Mouse (Mus musculus) kidney, postnatal 25 days (tissue): ENCODE results near the gene Elovl7.
A peak's percentile ranks its signal among the peaks of the same experiment; 100 is the strongest.

ENCODE experiments used
- DNase-seq, 2 experiments: peaks; one replicate each; pipeline ENCODE4 v3.0.0; 2021; ENCODE audit warnings: mixed read lengths in 2 of 2

The Elovl7 gene

GRCm38 (mm10) chr13:108214081-108214484 lies at the start of gene Elovl7:
TSS of gene Elovl7 (plus strand) at chr13:108214404.
- DNase-seq: peak; percentile 87 to 97

DNA sequence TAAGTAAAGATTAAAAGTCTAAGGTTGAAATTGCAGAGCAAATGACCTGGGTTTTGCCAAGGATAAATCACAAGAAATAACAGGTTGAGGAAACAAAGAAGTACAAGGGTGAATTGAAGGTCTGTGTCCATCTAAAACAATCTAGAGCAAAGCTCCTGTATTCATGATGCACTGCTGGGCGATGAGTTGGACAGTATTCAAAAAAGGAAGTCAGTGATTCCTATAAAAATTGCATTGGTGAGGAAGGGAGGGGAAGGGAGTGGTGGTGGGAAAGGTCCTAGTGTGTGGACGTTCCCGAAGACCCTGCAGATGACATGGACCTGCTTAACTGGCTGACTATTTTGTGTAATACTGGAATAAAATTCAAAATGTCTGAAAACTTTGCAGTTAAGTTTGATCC lies 49.6 kb upstream of the Elovl7 start:
- no peak for DNase-seq

GRCm38 (mm10) chr13:108170002-108170401 lies 44.2 kb upstream of the Elovl7 start:
- no peak for DNase-seq

- DNase-seq: no peak
Measured at GRCm38 (mm10) chr13:108170511-108170910, 43.7 kb upstream of the Elovl7 start.

DNA sequence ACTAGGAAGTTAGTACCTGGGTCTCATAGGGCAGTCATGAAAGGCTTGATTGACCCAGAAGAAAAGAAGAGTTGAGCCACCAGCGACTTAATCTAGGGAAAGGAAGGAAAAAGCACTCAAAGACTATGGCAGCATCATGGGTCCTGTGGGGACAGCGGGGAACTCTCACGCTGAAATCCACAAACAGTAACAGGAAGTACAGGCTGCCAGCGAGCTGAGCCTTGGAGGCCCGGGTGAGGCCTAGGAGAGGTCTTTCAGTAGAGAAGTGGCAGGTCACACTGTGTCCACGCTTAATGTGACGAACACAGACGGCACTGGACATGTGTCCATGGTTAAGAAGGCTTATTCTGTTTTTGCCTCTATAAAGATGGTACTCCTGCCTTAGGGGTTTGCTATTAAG lies 34.6 kb upstream of the Elovl7 start:
- DNase-seq: no peak

DNA sequence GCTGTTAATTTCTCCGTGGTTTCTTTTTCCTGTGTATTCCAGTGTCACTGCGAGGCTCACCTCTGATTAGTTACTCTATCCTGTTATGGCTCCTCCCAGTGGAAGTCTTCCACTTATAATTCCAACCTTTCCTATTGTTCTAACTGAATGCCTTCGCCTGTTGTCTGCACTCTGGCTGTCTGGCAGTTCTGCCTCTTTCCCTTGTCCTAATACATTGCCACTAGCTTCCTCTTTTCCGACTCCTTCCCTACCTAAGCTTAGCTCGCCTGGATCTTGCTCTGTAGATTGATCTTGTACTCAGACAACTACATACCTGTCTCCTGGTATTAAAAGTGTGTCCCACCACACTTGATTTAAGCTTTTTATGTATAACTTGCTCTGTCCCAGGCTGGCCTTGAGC lies 33.4 kb upstream of the Elovl7 start:
- no peak for DNase-seq

DNA sequence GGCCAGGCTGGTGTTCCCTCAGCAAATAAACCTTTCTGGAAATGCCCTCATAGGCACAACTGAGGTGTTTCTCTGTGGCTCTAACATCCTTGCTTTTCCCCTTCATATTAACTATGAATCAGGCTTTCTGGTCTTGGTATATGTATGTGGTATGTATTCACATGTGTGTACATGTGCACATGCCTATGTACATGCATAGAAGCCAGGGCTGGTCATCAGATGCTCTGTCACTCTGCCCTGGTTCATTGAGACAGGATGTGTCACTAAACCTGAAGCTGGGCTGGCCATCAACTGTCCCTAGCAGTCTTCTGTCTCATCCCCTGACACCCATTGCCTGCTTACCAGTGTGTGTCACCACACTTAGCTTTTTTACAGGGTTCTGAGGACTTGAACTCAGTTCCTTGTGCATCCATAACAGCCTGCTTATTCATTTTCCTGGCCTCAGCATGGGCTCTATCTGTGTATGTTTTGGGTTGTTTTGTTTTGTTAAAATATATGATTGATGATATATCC lies 29.4 kb upstream of the Elovl7 start:
- no peak for DNase-seq

DNA sequence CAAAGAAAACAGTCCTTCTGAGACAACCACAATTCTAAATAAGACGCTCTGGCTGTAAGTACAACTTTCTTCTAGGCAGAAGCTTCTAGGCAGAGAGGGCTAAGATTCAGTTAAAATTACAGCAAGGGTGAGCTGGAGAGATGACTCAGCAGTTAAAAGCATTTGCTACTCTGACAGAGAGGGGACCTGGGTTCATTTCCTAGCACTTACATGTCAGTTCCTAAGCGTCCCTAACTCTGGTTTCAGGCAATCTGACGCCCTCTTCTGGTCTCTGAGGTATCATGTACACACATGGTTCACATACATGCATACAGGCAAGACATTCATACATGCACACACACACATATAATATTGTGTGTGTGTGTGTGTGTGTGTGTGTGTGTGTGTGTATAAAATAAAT lies 28.7 kb upstream of the Elovl7 start:
- no peak for DNase-seq

GRCm38 (mm10) chr13:108187994-108188393 lies 26.2 kb upstream of the Elovl7 start:
- peak in 1 of 2 experiments; percentile 42 for DNase-seq

DNA sequence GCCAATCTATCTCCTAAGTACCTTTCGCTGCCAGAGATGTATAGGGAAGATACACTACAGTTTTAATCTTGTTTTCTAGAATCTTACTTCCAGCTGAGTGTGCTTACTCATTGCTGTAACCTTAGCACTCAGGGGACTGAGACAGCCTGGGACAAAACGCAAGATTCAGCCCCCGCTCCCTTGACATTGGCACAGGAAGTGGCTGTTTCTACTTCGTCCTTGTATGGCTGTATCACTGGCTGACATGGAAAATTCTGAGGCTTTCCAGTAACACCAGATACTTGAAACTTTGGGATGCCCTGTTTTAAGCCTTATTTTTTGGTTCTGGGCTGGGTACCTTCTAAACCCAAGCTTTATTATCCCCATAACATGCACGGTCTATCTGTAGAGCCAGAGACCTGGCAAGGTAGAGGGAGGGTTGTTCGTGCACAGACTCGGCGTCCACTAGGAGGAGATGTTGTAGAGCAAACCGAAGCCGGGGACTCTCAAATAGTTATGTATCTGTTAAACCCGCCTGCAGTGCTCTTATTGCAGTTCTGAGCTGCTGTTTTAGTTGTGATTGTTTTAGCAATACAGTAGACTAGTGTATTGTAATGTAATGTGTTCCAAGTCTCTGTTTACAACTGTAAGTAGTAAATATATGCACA lies 23.0 kb upstream of the Elovl7 start:
- DNase-seq: peak; percentile 76 to 77

DNA sequence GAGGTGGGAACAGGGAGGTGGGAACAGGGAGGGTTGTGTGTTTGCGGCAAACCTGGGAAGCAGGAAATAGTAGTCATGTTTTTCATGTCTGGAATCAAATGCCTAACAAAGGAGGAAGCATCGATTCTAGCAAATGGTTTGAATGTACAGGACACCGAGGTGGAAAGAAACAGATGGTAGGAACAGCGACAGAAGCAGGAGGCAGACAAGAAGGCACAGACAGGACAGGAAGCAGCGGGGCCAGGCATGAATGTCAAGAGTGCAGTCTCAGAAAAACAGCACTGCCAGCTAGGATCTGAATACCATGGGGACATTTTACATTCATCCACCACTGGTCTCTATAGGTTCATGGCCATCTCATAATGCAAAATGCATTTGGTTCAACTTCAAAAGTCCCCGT lies 18.7 kb upstream of the Elovl7 start:
- no peak for DNase-seq

DNA sequence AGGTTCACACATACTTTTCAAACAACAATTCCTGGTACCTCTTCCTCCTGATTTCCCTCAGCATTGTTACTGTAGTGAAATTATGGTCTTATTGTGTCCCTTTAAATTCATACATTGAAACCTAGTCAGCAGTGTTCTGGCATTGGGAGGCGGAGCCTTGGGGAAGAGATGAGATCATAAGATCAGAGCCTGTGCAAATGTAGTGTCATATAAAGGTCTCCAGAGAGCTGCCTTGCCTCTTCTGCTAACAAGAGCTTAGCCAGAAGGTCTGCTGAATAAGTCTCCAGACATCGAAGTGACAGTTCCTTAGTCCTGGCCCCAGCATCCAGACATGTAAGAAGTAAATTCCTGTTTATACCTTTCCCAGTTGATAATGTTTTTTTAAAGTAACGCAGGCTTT lies 9.3 kb upstream of the Elovl7 start:
- DNase-seq: no peak

- no peak for DNase-seq
Measured at GRCm38 (mm10) chr13:108207447-108207846, 6.8 kb upstream of the Elovl7 start.

DNA sequence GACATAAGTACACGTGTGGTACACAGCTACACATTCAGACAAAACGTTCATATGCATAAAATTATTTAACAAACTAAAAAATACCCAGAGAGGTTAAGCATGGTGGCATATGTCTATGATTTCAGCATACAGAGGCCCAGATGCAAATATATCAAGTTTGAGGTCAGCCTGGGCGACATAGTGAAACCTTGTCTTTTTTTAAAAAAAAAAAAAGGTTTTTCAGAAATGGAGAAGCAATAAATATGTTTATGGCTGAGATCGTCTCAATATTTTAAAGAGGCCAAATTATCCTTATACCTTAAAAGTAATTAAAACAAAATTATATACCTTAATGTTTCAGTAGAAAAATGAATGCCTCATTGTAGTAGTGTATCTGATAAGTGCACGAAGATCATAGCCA lies 6.1 kb upstream of the Elovl7 start:
- DNase-seq: no peak

GRCm38 (mm10) chr13:108210960-108211359 lies 3.2 kb upstream of the Elovl7 start:
- no peak for DNase-seq

DNA sequence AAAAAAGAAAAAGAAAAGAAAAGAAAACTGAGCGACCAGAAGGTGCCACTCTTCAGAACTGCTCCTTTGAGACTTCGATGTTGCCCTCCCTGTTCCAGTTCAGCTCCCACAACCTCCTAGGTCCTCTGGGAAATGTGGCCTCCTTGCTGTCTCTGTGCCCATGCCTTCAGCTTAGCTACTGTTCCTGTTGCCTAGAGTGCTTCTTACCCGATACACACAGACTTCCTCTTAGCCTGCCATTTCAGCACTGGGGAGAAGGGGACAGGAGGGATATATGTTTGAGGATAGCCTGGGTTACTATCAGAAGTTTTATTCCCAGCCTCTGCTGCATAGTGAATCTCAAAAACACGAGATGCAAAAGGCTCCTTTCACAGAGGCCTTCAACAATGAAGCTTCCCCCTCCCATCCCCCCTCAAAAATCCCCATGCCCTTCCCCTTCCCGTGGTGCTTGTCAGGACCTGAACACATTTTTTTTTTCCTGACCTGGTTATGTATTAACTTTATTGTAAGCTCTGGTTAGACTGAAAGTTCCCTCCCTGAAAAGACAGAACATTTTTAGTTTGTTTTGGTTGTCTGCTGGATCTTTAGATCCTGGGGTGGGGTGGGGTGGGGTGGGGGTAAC lies 1.7 kb upstream of the Elovl7 start:
- DNase-seq: peak; percentile 32 to 54

GRCm38 (mm10) chr13:108214485-108215107 lies 392 bp downstream of the Elovl7 start:
- peak; percentile 32 to 55 for DNase-seq

DNA sequence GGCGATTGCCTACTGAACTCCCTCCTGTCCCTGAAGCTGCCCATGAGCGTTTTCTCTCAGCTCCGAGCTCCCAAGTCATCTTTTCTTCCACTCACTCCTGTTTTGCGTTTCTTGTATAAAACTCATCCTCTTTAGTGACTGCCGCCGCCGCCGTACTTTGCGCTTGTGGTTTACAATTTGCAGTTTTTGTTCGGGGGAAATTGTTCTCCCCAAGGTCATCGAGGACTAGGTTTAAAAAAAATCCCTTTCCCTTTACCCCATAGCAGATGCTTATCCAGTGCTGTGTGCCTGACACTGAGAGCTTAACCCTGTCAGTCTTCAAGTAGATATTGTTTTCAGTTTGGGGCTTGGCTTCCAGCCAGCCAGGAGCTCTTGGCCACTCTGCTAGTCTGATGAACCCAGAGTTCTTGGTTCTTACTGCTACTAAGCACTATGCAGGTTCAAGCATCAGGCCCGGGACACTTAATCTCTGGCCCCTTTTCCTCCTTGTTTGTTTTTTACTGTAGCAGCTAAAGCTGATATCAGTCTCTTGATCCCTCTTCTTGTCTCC lies 1.1 kb downstream of the Elovl7 start:
- peak; percentile 52 to 61 for DNase-seq

DNA sequence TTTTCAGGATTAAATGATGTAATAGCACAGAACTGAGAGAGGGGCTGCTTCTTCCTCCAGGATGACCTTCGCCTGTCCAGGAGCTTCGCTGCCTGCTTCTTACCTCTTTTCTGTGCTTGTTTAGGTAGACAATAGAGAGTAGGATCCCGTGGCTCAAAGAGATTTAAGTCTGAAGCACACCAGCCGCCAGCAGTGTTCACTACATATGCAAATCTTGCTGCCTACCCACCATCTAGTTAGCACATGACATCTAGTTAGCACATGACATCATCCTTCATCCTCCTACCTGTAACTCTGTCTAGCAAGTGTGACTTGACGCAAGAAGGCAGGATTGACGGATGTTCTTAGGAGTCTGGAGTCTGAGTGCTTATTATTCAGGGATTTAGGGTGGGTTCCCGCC lies 5.6 kb downstream of the Elovl7 start:
- no peak for DNase-seq

DNA sequence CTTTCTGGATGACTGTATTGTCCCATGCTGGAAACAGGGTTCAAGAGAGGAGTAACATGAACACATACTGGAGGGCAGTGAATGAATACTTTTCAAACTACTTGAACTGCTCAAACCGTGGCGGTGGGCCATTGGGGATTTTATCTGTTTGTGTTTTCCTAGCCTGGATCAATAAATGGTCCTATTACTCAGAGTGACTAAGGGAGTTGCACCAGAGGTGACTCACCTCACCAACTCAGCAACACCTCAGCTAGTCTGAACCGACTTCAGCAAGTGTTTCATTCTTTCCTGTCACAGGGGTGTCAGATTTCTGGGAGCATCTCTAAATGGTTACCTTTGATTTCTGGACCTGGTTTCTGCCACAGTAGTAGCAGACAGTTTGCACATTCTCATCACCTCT lies 15.0 kb downstream of the Elovl7 start:
- no peak for DNase-seq

DNA sequence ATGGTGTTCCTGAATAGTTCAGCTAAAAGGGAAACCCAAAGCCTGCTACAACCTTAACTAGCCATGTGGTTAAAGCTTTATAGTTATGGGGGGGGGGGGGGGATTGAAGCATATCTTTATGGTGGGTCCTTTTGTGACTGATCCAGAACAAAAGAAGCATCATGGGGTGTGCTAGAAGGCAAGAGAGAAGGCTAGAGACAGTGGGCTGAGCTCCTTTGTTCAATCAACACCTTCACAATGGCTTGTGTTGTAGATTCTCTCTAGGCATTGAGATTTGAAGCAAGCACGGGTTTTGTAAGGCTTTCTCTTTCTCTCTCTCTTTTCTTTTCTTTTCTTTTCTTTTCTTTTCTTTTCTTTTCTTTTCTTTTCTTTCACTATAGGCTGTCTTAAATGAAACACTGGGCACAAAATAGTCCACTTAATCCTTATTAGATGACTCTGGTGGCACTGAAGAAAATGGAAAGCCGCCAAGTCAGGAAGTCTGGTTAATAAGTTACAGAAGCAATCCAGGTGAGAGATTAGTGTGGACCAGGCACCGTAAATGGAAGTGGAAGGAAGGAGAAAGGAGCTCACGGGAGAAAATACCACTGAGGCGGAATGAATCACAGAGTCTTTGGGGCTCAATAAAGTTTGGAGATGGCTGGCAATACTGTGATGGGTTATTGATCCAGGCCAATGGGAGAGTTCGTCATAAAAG lies 15.6 kb downstream of the Elovl7 start:
- peak; percentile 71 to 82 for DNase-seq

DNA sequence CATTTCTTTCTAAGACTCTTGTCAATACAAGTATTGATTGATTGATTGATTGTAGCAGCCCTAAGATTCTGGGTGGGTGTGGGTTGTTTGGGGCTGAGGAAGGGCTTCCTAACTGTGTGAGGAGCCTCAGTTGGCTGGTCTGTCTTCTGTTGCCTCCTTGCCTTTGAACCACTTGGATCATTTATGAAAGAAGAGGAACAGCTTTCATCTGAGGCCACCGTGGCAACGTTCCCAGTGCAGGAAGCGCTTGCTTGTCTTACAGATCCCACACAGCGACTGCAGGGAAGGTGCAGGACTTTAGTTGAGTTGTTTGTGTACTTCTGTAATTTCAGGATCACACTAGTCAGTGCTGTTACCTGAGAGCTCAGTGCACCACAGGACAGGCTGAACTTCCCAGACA lies 25.8 kb downstream of the Elovl7 start:
- peak in 1 of 2 experiments; percentile 38 for DNase-seq

DNA sequence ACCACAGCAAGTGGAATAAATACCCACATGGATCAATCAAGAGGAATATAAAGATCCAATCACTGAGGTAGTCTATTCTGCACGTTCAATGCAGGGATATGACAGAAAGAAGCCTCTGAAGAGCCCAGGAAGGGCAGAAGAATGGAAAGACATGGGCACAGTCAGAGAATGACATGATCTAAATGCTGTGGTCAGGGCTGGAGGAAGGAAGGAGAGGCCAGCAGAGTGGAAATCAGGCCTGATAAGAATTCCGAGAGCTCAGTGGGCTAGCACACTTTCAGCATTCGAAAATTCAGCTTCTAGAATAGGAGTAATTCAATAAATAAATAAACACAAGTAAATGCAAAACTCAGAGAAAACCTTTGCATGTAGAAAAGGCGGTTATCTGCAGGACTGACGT lies 27.5 kb downstream of the Elovl7 start:
- DNase-seq: no peak
